Mouse (Mus musculus): ENCODE results near the gene Rps18. TPM values are rescaled to one million over a fixed set of nuclear protein-coding genes. Genes with fewer than 3 reads are reported as not detected.

The Rps18 gene
- total and polyA plus RNA-seq, 3 experiments: 194 to 420 (median 364) TPM

GRCm38 (mm10) chr17:33951021-33951946 lies 4.5 kb downstream of the Rps18 start, which contains the start of gene B3galt4:
Gene B3galt4, minus strand, starts transcription at chr17:33951488.
- H3K27me3 ChIP-seq (ENCODE audit: control insufficient read depth, insufficient read depth, low read length): no peaks in the 10 kb centered on the region
- H3K36me3 ChIP-seq (ENCODE audit: control insufficient read depth, insufficient read depth, low read length): peaks cover 3% of the 10 kb centered on the region; the same call in 1 of the 2 replicates
- H3K4me3 ChIP-seq: peak within 1 kb of the TSS; percentile 68
- no peaks in the 10 kb centered on the region for H3K79me2 ChIP-seq (replicated peaks; ENCODE audit: control insufficient read depth, insufficient read depth, low read length)
- 1% methylated on average over 45 of the region's 45 CpGs for WGBS
- H3K4me1 ChIP-seq (ENCODE audit: control insufficient read depth, insufficient read depth, low read length): peaks cover 7% of the 10 kb centered on the region
- peak; percentile 80 to 83 for DNase-seq
- peak within 1 kb of the TSS; percentile 74 for H3K9ac ChIP-seq (ENCODE audit: low read depth, low read length)
- TF ChIP-seq POLR2A (IDR thresholded peaks at IDR 0.05; ENCODE audit: insufficient read depth, low read depth, low read length): no peak; the same call in none of the 2 replicates
- no peak for TF ChIP-seq CTCF (IDR thresholded peaks at IDR 0.05)
- no peak for TF ChIP-seq EP300 (IDR thresholded peaks at IDR 0.05; ENCODE audit: insufficient read depth, low read depth, low read length)
- intact Hi-C loops (cut with DNase I): loop anchor here (1.0 kb wide), 1 partner anchor 11 kb away; the partner anchor contains the start of genes Pfdn6 and Wdr46
- H3K27ac ChIP-seq: peak within 1 kb of the TSS; percentile 67

- Histone ChIP-seq H3K4me3 (peak overlapping the region; percentile 68), H3K27ac (peak overlapping the region; percentile 67; the same call in 1 of the 2 replicates), H3K79me2 (replicated peaks; ENCODE audit: control insufficient read depth, insufficient read depth, low read length) (no peaks in the 10 kb centered on the region), H3K9ac (ENCODE audit: low read depth, low read length) (peak overlapping the region; percentile 74; the same call in 1 of the 2 replicates), H3K4me1 (ENCODE audit: control insufficient read depth, insufficient read depth, low read length) (peaks cover 7% of the 10 kb centered on the region), H3K36me3 (ENCODE audit: control insufficient read depth, insufficient read depth, low read length) (peaks cover 3% of the 10 kb centered on the region; the same call in 1 of the 2 replicates), H3K27me3 (ENCODE audit: control insufficient read depth, insufficient read depth, low read length) (no peaks in the 10 kb centered on the region)
- DNase-seq: peak in 1 of 2 experiments; percentile 16
- 71% methylated on average over 10 of the region's 10 CpGs for WGBS
- TF ChIP-seq EP300 (IDR thresholded peaks at IDR 0.05; ENCODE audit: insufficient read depth, low read depth, low read length): no peak
- intact Hi-C loops (cut with DNase I): no loop called here
These were observed 5.6 kb downstream of the Rps18 start for GRCm38 (mm10) chr17:33950131-33950625.

- Histone ChIP-seq H3K36me3 (ENCODE audit: control insufficient read depth, insufficient read depth, low read length) (peaks cover 1% of the 10 kb centered on the region; the same call in 1 of the 2 replicates), H3K27ac (no peak overlapping the region)
- 84% methylated on average over 19 of the region's 19 CpGs for WGBS
These were observed 6.8 kb downstream of the Rps18 start for GRCm38 (mm10) chr17:33948905-33949537.

GRCm38 (mm10) chr17:33948090-33948904 lies 7.5 kb downstream of the Rps18 start:
- no peaks in the 10 kb centered on the region for H3K27me3 ChIP-seq (ENCODE audit: control insufficient read depth, insufficient read depth, low read length)
- H3K36me3 ChIP-seq (ENCODE audit: control insufficient read depth, insufficient read depth, low read length): no peaks in the 10 kb centered on the region
- 85% methylated on average over 22 of the region's 22 CpGs for WGBS
- no peak for DNase-seq
- H3K79me2 ChIP-seq (replicated peaks; ENCODE audit: control insufficient read depth, insufficient read depth, low read length): no peaks in the 10 kb centered on the region
- no peak overlapping the region for H3K9ac ChIP-seq (ENCODE audit: low read depth, low read length)
- intact Hi-C loops (cut with DNase I): no loop called here
- no peak overlapping the region for H3K4me3 ChIP-seq
- H3K27ac ChIP-seq: no peak overlapping the region
- TF ChIP-seq CTCF (IDR thresholded peaks at IDR 0.05) (no peak), EP300 (IDR thresholded peaks at IDR 0.05; ENCODE audit: insufficient read depth, low read depth, low read length) (no peak), POLR2A (IDR thresholded peaks at IDR 0.05; ENCODE audit: insufficient read depth, low read depth, low read length) (no peak)
- peaks cover 3% of the 10 kb centered on the region for H3K4me1 ChIP-seq (ENCODE audit: control insufficient read depth, insufficient read depth, low read length)

More at GRCm38 (mm10) chr17:33948905-33949537, 6.8 kb downstream of the Rps18 start:
- intact Hi-C loops (cut with DNase I): no loop called here
- Histone ChIP-seq H3K9ac (ENCODE audit: low read depth, low read length) (no peak overlapping the region), H3K4me1 (ENCODE audit: control insufficient read depth, insufficient read depth, low read length) (peaks cover 3% of the 10 kb centered on the region), H3K27me3 (ENCODE audit: control insufficient read depth, insufficient read depth, low read length) (no peaks in the 10 kb centered on the region), H3K4me3 (no peak overlapping the region), H3K79me2 (replicated peaks; ENCODE audit: control insufficient read depth, insufficient read depth, low read length) (no peaks in the 10 kb centered on the region)
- TF ChIP-seq CTCF (IDR thresholded peaks at IDR 0.05) (no peak), EP300 (IDR thresholded peaks at IDR 0.05; ENCODE audit: insufficient read depth, low read depth, low read length) (no peak), POLR2A (IDR thresholded peaks at IDR 0.05; ENCODE audit: insufficient read depth, low read depth, low read length) (no peak)
- DNase-seq: no peak

GRCm38 (mm10) chr17:33947430-33948089 lies 8.2 kb downstream of the Rps18 start:
- Histone ChIP-seq H3K4me3 (no peak overlapping the region), H3K27ac (no peak overlapping the region), H3K79me2 (replicated peaks; ENCODE audit: control insufficient read depth, insufficient read depth, low read length) (no peaks in the 10 kb centered on the region), H3K9ac (ENCODE audit: low read depth, low read length) (no peak overlapping the region), H3K27me3 (ENCODE audit: control insufficient read depth, insufficient read depth, low read length) (no peaks in the 10 kb centered on the region), H3K36me3 (ENCODE audit: control insufficient read depth, insufficient read depth, low read length) (no peaks in the 10 kb centered on the region), H3K4me1 (ENCODE audit: control insufficient read depth, insufficient read depth, low read length) (peaks cover 3% of the 10 kb centered on the region)
- no peak for TF ChIP-seq POLR2A (IDR thresholded peaks at IDR 0.05; ENCODE audit: insufficient read depth, low read depth, low read length)
- TF ChIP-seq CTCF (IDR thresholded peaks at IDR 0.05): no peak
- no peak for TF ChIP-seq EP300 (IDR thresholded peaks at IDR 0.05; ENCODE audit: insufficient read depth, low read depth, low read length)
- DNase-seq: no peak
- WGBS: 67% methylated on average over 10 of the region's 10 CpGs
- intact Hi-C loops (cut with DNase I): no loop called here
